Mouse (Mus musculus): ENCODE results near the gene Art4.

Art4 gene

GRCm38 (mm10) chr6:136827881-136828561 is 29.5 kb downstream of the Art4 start, which contains the start of gene Wbp11:
Gene Wbp11, minus strand, starts transcription at chr6:136828233.
- DNase-seq (ENCODE audit: extremely low spot score, low read depth, low spot score) = peak; percentile 94

DNA sequence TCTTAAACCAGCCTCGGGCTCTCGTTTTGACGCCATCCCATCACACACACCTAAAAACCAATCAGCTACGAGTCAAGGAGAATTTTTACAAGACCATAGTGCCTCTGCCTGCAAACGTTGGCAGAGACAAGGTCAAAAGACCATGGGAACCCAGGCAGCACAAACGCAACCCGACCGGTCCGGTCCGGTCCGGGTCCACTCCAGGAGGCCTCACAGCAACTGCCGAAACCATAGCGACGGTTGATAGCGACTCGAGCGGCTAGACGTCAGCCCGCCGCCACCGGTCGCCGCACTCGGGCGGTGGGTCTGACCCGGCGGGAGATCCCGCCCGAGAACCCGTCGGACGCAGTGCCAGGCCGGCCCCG is 30.0 kb downstream of the Art4 start, which contains the start of gene BC049715:
Gene BC049715, plus strand, starts transcription at position 111 of the 365 bp plus-strand sequence.
- DNase-seq (ENCODE audit: extremely low spot score, low read depth, low spot score) = no peak

GRCm38 (mm10) chr6:136827116-136827515 is 30.4 kb downstream of the Art4 start:
- no peak for DNase-seq (ENCODE audit: extremely low spot score, low read depth, low spot score)

DNA sequence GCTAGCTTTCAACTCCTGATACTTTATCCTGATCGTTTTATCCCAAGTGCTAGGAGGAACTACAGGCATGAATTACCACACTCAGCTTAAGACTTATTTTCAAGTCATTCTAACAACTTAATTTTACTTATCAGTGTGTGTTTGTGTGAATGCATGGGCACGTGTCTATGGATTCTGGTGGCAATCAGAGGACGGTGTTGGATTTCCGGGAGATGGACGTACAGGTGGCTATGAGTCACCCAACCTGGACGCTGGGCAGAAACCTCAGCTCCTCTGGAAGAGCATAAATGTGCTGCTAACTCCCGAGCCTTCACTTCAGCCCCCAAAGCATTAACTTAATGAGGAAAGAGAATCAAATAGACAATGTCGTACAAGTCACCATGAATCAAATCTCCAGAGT is 32.5 kb downstream of the Art4 start:
- DNase-seq (ENCODE audit: extremely low spot score, low read depth, low spot score) = no peak

- DNase-seq (ENCODE audit: extremely low spot score, low read depth, low spot score) = no peak
Measured at GRCm38 (mm10) chr6:136821086-136821485, 36.4 kb downstream of the Art4 start.

DNA sequence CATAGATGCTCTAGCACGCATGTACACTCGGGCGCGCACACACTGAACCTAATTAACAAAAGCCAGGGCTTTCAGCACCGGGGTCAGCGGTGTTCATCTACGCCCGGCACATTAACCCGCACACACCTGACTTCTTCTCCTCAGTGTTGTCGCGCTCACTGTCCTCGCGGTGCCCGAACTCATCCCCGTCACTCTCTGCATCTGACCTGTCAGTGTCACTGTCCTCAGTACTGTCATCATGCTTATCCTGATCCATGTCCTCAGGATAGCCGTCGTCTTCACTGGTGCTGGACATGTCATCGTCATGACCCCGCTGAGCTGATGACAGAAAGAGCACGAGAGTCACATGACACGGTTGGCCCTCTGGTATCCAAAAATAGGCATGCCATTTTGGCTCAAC is 37.2 kb downstream of the Art4 start:
- DNase-seq (ENCODE audit: extremely low spot score, low read depth, low spot score) = no peak

GRCm38 (mm10) chr6:136817549-136817948 is 40.0 kb downstream of the Art4 start:
- DNase-seq (ENCODE audit: extremely low spot score, low read depth, low spot score) = no peak

- no peak for DNase-seq (ENCODE audit: extremely low spot score, low read depth, low spot score)
Measured at GRCm38 (mm10) chr6:136816826-136817225, 40.7 kb downstream of the Art4 start.

DNA sequence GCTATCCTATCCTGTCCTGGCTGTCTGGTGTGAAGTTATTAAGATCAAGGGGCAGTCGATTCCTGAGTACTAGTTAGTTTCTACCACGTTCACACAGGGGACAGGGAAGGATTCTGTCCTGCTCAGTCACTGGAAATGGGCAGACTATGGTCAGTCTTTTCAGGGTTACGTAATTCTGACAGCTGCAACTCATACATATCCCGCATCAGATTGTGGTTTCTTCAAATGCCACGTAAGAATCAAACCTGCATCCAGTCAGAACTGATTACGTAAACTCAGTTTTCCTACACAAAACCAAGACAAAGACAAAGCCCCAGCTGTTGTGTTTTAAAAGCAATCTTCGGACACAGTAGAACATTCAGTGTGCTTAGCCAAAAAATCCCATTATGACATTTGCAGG is 42.2 kb downstream of the Art4 start:
- no peak for DNase-seq (ENCODE audit: extremely low spot score, low read depth, low spot score)

GRCm38 (mm10) chr6:136813117-136813516 is 44.4 kb downstream of the Art4 start:
- DNase-seq (ENCODE audit: extremely low spot score, low read depth, low spot score) = no peak

DNA sequence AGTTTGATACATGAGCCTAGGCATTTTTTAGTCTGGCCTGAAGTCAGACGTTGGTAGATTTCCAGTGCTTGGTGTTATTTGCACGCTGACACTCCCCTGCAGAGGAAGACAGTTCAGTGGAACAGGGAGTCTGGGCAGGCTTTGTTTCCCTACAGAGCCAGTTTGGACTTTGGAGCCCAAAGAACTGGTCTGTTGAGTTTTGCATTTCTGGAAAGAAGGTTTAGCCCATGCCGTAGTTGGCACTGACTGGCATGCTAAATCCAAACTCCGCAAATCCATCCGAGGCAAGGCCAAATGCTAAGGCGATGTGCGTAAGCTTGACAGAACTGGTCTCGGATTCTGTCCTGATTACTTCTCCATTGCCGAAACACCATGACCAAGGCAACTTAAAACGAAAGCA is 46.3 kb downstream of the Art4 start:
- DNase-seq (ENCODE audit: extremely low spot score, low read depth, low spot score) = no peak

GRCm38 (mm10) chr6:136809673-136810072 is 47.9 kb downstream of the Art4 start:
- DNase-seq (ENCODE audit: extremely low spot score, low read depth, low spot score) = no peak

DNA sequence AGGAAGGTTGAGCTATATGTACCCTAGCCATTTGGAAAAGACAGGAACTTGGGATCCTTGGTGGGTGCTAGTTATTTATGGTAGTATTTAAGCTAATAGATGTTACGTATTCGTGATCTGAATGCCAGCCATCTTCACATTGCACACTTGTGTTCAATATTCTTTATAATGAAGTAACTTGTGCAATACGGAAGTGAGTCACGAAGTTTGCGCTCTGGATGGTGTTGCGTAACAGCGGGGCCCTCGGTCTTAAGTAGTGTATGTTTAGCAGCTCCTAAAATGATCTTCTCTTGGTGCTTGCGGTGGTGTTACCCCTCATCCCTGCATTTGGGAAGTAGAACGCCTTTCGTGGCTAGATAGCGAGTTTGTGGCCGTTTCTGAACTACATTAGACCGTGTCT is 48.5 kb downstream of the Art4 start:
- DNase-seq (ENCODE audit: extremely low spot score, low read depth, low spot score) = no peak

GRCm38 (mm10) chr6:136808631-136809046 is 48.9 kb downstream of the Art4 start:
- no peak for DNase-seq (ENCODE audit: extremely low spot score, low read depth, low spot score)

GRCm38 (mm10) chr6:136808014-136808417 is 49.5 kb downstream of the Art4 start, which contains the start of gene H2afj:
Gene H2afj, plus strand, starts transcription at chr6:136808244.
- DNase-seq (ENCODE audit: extremely low spot score, low read depth, low spot score) = peak; percentile 79

DNA sequence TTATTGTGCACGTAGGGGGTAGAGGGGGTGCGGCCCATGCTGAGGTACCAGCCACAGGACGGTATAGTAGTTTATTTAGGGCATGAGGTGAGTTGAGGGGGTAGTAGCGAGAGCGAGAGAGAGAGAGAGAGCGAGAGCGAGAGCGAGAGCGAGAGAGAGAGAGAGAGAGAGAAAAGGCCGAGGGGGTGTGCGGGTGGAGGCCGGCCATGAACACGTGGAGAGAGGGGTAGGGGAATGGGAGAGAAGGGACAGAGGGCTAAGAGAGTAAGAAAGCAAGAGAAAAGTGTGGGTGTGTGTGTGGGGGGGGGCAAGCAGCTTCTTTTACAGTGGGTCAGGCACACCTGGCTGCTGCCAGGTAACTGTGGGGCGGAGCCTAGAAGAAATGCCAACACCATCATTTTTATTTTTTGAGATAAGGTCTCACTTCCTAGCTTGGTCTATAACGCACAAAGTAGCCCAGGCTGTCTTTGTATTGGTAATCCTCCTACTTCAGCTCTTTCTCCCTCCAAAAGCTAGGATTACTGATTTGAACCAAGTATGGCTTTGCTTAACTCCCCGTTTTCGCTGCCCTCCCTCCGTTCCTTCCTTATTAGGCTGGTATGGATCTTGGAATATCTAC is 50.0 kb downstream of the Art4 start:
- no peak for DNase-seq (ENCODE audit: extremely low spot score, low read depth, low spot score)

DNA sequence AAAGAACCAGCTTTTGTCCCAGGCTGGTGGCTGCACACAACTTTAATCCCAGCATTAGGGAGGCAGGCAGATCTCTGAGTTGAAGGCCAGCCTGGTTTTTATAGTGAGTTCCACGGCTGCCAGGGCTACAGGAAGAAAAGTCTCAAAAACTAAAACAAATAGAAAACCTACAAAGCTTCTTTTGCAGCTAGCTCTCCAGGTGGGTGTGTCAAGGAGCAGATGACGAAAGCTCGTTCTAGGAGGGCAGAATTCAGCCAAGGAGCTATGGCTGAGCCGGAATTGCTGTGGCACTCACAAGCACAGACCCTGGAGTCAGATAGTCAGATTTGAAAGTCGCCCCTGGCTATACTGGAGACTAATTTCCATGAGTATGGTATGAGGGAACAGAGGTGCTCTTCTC is 50.7 kb downstream of the Art4 start:
- DNase-seq (ENCODE audit: extremely low spot score, low read depth, low spot score) = no peak

GRCm38 (mm10) chr6:136805409-136805775 is 52.1 kb downstream of the Art4 start:
- no peak for DNase-seq (ENCODE audit: extremely low spot score, low read depth, low spot score)

- DNase-seq (ENCODE audit: extremely low spot score, low read depth, low spot score) = no peak
Measured at GRCm38 (mm10) chr6:136804705-136805408, 52.7 kb downstream of the Art4 start.

DNA sequence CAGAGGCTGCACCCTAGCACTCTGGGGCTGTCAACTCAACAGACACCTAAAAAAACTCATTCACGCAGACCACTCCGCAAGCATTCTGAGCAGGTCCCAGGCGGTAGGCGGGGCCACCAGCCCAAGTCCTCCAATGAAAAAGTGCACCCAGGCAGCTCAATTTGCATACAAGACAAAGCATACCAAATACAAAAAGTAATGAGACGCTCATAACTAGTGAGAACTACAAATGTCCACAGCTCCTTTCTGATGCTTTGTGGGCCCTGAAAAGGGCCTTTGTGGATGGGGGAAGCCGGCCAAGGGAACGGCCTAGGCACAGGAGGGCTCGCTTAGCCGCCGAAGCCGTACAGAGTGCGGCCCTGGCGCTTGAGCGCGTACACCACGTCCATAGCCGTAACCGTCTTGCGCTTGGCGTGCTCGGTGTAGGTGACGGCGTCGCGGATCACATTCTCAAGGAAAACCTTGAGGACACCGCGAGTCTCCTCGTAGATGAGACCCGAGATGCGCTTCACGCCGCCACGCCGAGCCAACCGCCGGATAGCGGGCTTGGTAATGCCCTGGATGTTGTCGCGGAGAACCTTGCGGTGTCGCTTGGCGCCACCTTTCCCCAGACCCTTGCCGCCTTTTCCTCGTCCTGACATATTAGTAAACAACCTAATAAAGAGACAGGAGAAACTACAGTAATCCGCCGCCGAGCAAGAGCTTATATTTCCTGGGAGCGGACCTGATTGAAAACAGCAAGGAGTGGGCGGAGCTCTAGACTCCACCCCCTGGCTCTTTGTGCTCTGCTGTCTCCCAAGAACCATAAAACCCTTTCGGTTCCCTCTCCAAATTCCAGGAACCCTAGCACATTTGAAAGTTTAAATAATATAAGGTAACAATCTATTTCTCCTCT is 53.5 kb downstream of the Art4 start, which contains the start of gene Hist4h4:
Gene Hist4h4, minus strand, starts transcription at position 677 of the 895 bp plus-strand sequence.
- peak; percentile 100 for DNase-seq (ENCODE audit: extremely low spot score, low read depth, low spot score)
